8 mouse cellular contexts compared by ENCODE assay signal in the genomic region with DNA sequence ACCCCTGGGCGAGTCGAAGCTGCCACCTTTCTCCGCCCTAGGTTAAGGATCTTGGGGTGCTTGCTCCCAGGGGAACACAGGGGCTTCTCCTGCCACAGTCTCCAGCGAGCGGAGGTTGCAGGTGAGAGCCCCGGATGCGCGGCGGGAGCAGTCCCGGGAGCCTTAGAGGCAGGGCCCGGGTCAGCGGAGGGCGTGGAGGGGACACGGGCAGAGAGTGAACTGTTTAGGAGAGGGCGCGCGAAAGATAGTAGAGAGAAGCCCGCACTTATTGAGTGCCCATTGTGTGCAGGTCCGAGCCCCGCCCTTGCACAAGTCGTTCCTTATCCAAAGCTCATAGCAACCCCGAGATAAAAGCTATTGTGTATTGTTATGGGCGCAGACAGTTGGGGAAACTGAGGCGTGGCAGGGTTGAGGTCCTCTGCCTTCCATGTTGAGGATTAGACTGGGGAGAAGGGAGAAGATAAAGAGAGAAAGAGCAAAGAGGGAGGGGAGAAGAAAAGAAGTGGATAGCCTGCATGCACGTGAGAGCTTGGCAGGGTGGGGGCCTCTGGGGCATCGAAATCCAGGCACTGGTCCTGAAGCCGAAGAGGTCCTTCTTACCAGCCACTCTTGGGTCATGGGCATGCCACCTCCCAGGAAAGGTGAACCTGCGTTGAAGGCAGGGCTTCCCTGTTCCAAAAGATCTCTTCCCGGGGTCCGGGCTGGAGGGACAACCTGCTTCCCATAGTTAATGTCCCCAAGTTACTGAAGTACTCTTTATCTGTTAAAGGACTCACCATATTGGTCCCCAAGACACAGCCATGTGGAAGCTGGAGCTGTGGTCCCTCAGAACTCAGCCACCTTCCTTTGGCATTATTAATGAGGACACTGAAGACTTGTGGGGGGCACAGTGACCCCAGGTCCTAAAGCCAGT. TPM values are rescaled to one million over a fixed set of nuclear protein-coding genes. Genes with fewer than 3 reads are reported as not detected.
DNase-seq lines count a peak whose midpoint lies in the region; ATAC-seq and TF ChIP-seq lines count a peak whose summit lies in the region.

No protein-coding gene starts in this region.

- H3K4me2 ChIP-seq in embryonic facial prominence, embryonic 13.5 days, result peak overlapping the region; percentile 96
- peak overlapping the region; percentile 87 for H3K4me2 ChIP-seq in intestine, embryonic 14.5 days (ENCODE audit: low read length)

- peaks cover 19% of the 10 kb centered on the region for H3K4me1 ChIP-seq in lung, adult 2 months (ENCODE audit: control insufficient read depth, insufficient read depth, low read length)
- H3K4me1 ChIP-seq in embryonic facial prominence, embryonic 13.5 days, result peaks cover 40% of the 10 kb centered on the region
- H3K4me1 ChIP-seq in intestine, embryonic 14.5 days (replicated peaks; ENCODE audit: control insufficient read depth, insufficient read depth, low read length), result peaks cover 37% of the 10 kb centered on the region

- 9% methylated on average over 30 of the region's 30 CpGs for WGBS in lung, adult 2 months
- whole genome bisulfite sequencing in embryonic facial prominence, embryonic 13.5 days, result 10% methylated on average over 30 of the region's 30 CpGs
- WGBS in intestine, embryonic 14.5 days, result 9% methylated on average over 30 of the region's 30 CpGs

- H3K4me3 ChIP-seq in lung, adult 2 months (replicated peaks; ENCODE audit: extremely low read depth, low read depth, low read length), result peak overlapping the region; percentile 68
- peak overlapping the region; percentile 65 for H3K4me3 ChIP-seq in embryonic facial prominence, embryonic 13.5 days
- H3K4me3 ChIP-seq in intestine, embryonic 14.5 days (ENCODE audit: low read depth, low read length), result peak overlapping the region; percentile 57

- H3K9me3 ChIP-seq in embryonic facial prominence, embryonic 13.5 days, result no peaks in the 10 kb centered on the region
- H3K9me3 ChIP-seq in intestine, embryonic 14.5 days (ENCODE audit: control insufficient read depth, low read length), result no peaks in the 10 kb centered on the region

- peak; percentile 53 for DNase-seq in lung, adult 2 months
- DNase-seq in lung, postnatal 25 days (ENCODE audit: low spot score), result no peak
- no peak for DNase-seq in intestine, embryonic 14.5 days (ENCODE audit: low spot score)
- peak; percentile 30 for DNase-seq in lung, postnatal 14 days
- DNase-seq in left cerebral cortex, postnatal 4 days, result no peak
- no peak for DNase-seq in spleen, adult 18-20 months
- no peak for DNase-seq in adipocyte (ENCODE audit: low spot score)

- no peak overlapping the region for H3K27ac ChIP-seq in embryonic facial prominence, embryonic 13.5 days
- peak overlapping the region; percentile 74 for H3K27ac ChIP-seq in intestine, embryonic 14.5 days (ENCODE audit: low read depth)

- peak overlapping the region; percentile 82 for H3K9ac ChIP-seq in embryonic facial prominence, embryonic 13.5 days
- peak overlapping the region; percentile 68 for H3K9ac ChIP-seq in intestine, embryonic 14.5 days (ENCODE audit: low read length)

- 0 out of 2 replicates have a peak, but pooled peaks cover under 1% of the 10 kb centered on the region for H3K36me3 ChIP-seq in embryonic facial prominence, embryonic 13.5 days
- 0 out of 2 replicates have a peak, but pooled peaks cover 5% of the 10 kb centered on the region for H3K36me3 ChIP-seq in intestine, embryonic 14.5 days (ENCODE audit: control insufficient read depth, insufficient read depth, low read length)

- no peak for TF ChIP-seq CTCF in lung, adult 2 months (IDR thresholded peaks at IDR 0.05; ENCODE audit: insufficient read depth, low read length)

- TF ChIP-seq POLR2A in lung, adult 2 months (IDR thresholded peaks at IDR 0.05; ENCODE audit: borderline replicate concordance, extremely low read depth, low read depth, low read length), result no peak

- H3K27me3 ChIP-seq in embryonic facial prominence, embryonic 13.5 days, result peaks cover 17% of the 10 kb centered on the region
- no peaks in the 10 kb centered on the region for H3K27me3 ChIP-seq in intestine, embryonic 14.5 days (replicated peaks; ENCODE audit: control insufficient read depth, insufficient read depth, low read length)

- ATAC-seq in embryonic facial prominence, embryonic 13.5 days (ENCODE audit: insufficient number of reproducible peaks, insufficient read depth, low FRiP score, low TSS enrichment, low read depth), result no peak
- no peak for ATAC-seq in intestine, embryonic 14.5 days (replicated peaks; ENCODE audit: low FRiP score, low TSS enrichment, low read depth)

- intact Hi-C loops in left cerebral cortex, postnatal 4 days (cut with DNase I), result no loop called here

RNA-seq across cellular contexts. Expression of gene Gdpd5, which starts 1.1 kb away (rescaled TPM):
- polyA plus RNA-seq in lung, adult 2 months (2012; rRNA removed), result 26.5 and 27.2 TPM in 2 replicates
- polyA plus RNA-seq in embryonic facial prominence, embryonic 13.5 days (2015; fragmentation: Nextera tagmentation; extraction: Ambion mirVana), result 10.8 and 11.3 TPM in 2 replicates
- 18.6 and 23.4 TPM in 2 replicates for polyA plus RNA-seq in intestine, embryonic 14.5 days (2014; fragmentation: Nextera tagmentation; extraction: Ambion mirVana)
- 10 to 100 TPM; 54.4 to 63.0 TPM for total RNA-seq in left cerebral cortex, postnatal 4 days (2021)

RNA-seq across cellular contexts. Expression of gene Serpinh1, which starts 29.3 kb away (rescaled TPM):
- 364 and 388 TPM in 2 replicates for polyA plus RNA-seq in lung, adult 2 months (2012; rRNA removed)
- polyA plus RNA-seq in embryonic facial prominence, embryonic 13.5 days (2015; fragmentation: Nextera tagmentation; extraction: Ambion mirVana), result 1,619 and 1,744 TPM in 2 replicates
- 417 and 502 TPM in 2 replicates for polyA plus RNA-seq in intestine, embryonic 14.5 days (2014; fragmentation: Nextera tagmentation; extraction: Ambion mirVana)
- 10 to 100 TPM; 63.7 to 65.6 TPM for total RNA-seq in left cerebral cortex, postnatal 4 days (2021)

Comparison
In these comparisons a context has a peak if more than half of its experiments do, and no peak if none do; other contexts are left out.
1. DNase-seq: peak in lung, adult 2 months (single experiment) and lung, postnatal 14 days (single experiment); none in lung, postnatal 25 days (single experiment), intestine, embryonic 14.5 days (single experiment), left cerebral cortex, postnatal 4 days (single experiment), spleen, adult 18-20 months (0 of 2) and adipocyte (single experiment).
2. Peak in every context shown above with its lines, with median percentiles within 50 percentile points of each other: H3K4me3 ChIP-seq.